Mouse (Mus musculus) liver, embryonic 13.5 days (tissue): ENCODE results near the gene Atp13a3. TPM values are rescaled to one million over a fixed set of nuclear protein-coding genes. Genes with fewer than 3 reads are reported as not detected.

Source experiments
- ATAC-seq: fragments of 200-750 bp; cut with Nextera tagmentation; 2 replicates; pipeline ENCODE4 v1.8.0; 2017; ENCODE audit warnings: low read depth, mild to moderate bottlenecking, moderate number of reproducible peaks, moderate library complexity
- DNase-seq: peaks from one replicate; pipeline ENCODE4 v3.0.0; 2022
- H3K27ac ChIP-seq: fragments of 300-500 bp; sonication (generic); 2 replicates; pipeline ENCODE4 v1.5.1; 2015; ENCODE audit warnings: moderate library complexity, mild to moderate bottlenecking, inconsistent platforms
- H3K27me3 ChIP-seq: fragments of 300-500 bp; sonication (generic); 2 replicates; pipeline ENCODE4 v1.6.1; 2015; ENCODE audit warnings: mild to moderate bottlenecking, inconsistent platforms
- H3K36me3 ChIP-seq: fragments of 300-500 bp; sonication (generic); 2 replicates; pipeline ENCODE4 v1.6.1; 2015; ENCODE audit warnings: mild to moderate bottlenecking, inconsistent platforms
- H3K4me1 ChIP-seq: fragments of 300-500 bp; sonication (generic); replicated peaks from 2 replicates; pipeline ENCODE4 v1.6.1; 2015; ENCODE audit warnings: inconsistent platforms
- H3K4me2 ChIP-seq: fragments of 300-500 bp; sonication (generic); 2 replicates; pipeline ENCODE4 v1.6.1; 2015; ENCODE audit warnings: inconsistent platforms, mild to moderate bottlenecking, moderate library complexity
- H3K4me3 ChIP-seq: fragments of 300-500 bp; sonication (generic); replicated peaks from 2 replicates; pipeline ENCODE4 v1.5.1; 2015; ENCODE audit warnings: mild to moderate bottlenecking, inconsistent platforms
- H3K9ac ChIP-seq: fragments of 300-500 bp; sonication (generic); 2 replicates; pipeline ENCODE4 v1.6.1; 2015; ENCODE audit warnings: mild to moderate bottlenecking, inconsistent platforms
- H3K9me3 ChIP-seq: fragments of 300-500 bp; sonication (generic); replicated peaks from 2 replicates; pipeline ENCODE4 v1.6.1; 2016; ENCODE audit warnings: inconsistent platforms
- whole genome bisulfite sequencing: fragments of 180-500 bp; shearing (Covaris S2); methylation state at CpG from one replicate; pipeline ENCODE4 v1.1.7; 2015; ENCODE audit not compliant: insufficient replicate concordance; 5-methylcytosine and 5-hydroxymethylcytosine counted together
- polyA plus RNA-seq: library from polyadenylated mRNA; unstranded; fragments of >200 nt; fragmentation: Nextera tagmentation; extraction: Ambion mirVana; gene quantifications from 2 replicates; pipeline ENCODE4 v1.2.1, GENCODE M21; 2015

The Atp13a3 gene
- polyA plus RNA-seq, 1 experiment from 2014 or later, result 7.6 TPM

DNA sequence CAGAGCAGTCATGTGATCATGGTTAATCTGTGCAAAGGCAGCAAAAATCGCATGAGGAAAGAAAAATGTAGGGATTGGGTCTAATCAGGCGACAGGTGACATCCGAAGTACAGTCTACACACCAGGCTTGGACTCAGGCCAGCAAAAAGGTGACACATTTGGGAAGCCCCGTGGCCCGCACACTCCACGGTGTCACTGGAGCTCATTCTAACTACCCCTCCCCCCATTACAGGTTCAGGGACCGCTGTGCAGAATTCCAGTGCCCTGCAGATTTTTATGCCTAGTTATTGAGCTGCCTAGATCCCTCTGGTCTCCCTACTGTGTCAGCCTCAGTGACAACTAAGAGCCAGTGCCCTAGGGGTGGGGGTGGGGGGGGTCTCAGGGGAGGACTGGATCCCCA, 108.3 kb downstream of the Atp13a3 start:
- H3K9me3 ChIP-seq, result no peaks in the 10 kb centered on the region
- no peak for ATAC-seq
- no peak overlapping the region for H3K27ac ChIP-seq
- peaks cover 13% of the 10 kb centered on the region; the same call in 1 of the 2 replicates for H3K27me3 ChIP-seq
- DNase-seq, result no peak
- H3K4me3 ChIP-seq, result no peak overlapping the region
- no peaks in the 10 kb centered on the region for H3K4me1 ChIP-seq
- H3K36me3 ChIP-seq, result no peaks in the 10 kb centered on the region
- 73% methylated on average over 7 of the region's 7 CpGs for WGBS
- H3K4me2 ChIP-seq, result no peak overlapping the region
- no peak overlapping the region for H3K9ac ChIP-seq

GRCm38 (mm10) chr16:30296601-30297275, 109.0 kb downstream of the Atp13a3 start:
- no peak overlapping the region for H3K27ac ChIP-seq
- no peaks in the 10 kb centered on the region for H3K9me3 ChIP-seq
- DNase-seq (no peak), ATAC-seq (no peak)
- H3K4me2 ChIP-seq, result no peak overlapping the region
- peaks cover 12% of the 10 kb centered on the region; the same call in 1 of the 2 replicates for H3K27me3 ChIP-seq
- no peaks in the 10 kb centered on the region for H3K4me1 ChIP-seq
- 67% methylated on average over 11 of the region's 11 CpGs for WGBS
- no peaks in the 10 kb centered on the region for H3K36me3 ChIP-seq
- H3K9ac ChIP-seq, result no peak overlapping the region
- no peak overlapping the region for H3K4me3 ChIP-seq

DNA sequence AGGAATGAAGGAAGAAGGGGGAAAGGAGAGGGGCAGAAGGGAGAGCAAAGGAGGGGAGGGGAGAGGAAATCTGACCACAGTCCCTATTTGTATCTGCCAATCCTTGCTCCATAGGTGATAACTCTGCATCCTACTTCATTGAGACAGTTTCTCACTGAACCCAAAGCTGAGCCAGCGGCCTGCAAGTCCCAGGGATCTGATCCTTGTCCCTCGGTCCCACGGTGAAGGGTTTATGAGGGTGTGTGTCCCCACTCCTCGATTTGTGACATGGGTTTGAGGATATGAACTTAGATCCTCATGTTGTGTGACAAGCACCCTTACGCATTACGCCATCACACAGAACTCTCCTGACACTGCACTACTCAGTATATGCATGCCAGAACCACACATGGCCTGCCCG, 110.7 kb downstream of the Atp13a3 start:
- Histone ChIP-seq H3K9me3 (no peaks in the 10 kb centered on the region), H3K4me1 (no peaks in the 10 kb centered on the region), H3K36me3 (no peaks in the 10 kb centered on the region), H3K4me3 (no peak overlapping the region), H3K9ac (no peak overlapping the region), H3K27me3 (no peaks in the 10 kb centered on the region), H3K4me2 (no peak overlapping the region), H3K27ac (no peak overlapping the region)
- ATAC-seq (no peak), DNase-seq (no peak)
- WGBS, result 65% methylated on average over 7 of the region's 7 CpGs

GRCm38 (mm10) chr16:30290436-30290835, 115.3 kb downstream of the Atp13a3 start:
- no peaks in the 10 kb centered on the region for H3K4me1 ChIP-seq
- DNase-seq, result no peak
- 54% methylated on average over 6 of the region's 6 CpGs for WGBS

DNA sequence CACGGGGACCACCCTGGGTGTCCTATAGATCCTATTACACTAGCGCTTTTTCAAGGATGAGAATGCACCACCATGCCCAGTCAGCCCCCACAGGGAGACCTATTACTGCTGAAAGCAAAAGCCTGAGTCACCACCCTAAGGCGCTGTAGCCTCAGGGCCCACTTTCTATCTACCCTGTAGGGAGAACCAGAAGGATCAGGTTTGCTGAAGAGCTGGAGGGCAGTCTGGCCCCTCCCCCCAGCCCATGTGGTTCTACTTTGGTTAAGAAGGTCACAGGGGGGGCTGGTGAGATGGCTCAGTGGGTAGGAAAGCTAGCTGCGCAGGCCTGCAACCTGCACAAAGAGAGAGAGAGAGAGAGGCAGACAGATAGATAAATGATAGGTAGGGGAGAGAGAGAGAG, 120.1 kb downstream of the Atp13a3 start:
- ATAC-seq, result no peak
- Histone ChIP-seq H3K27me3 (peaks cover 60% of the 10 kb centered on the region), H3K9me3 (no peaks in the 10 kb centered on the region), H3K9ac (no peak overlapping the region), H3K4me2 (no peak overlapping the region), H3K27ac (no peak overlapping the region), H3K36me3 (no peaks in the 10 kb centered on the region), H3K4me1 (peaks cover 7% of the 10 kb centered on the region), H3K4me3 (no peak overlapping the region)
- no peak for DNase-seq
- WGBS, result 63% methylated on average over 4 of the region's 4 CpGs

More at GRCm38 (mm10) chr16:30290436-30290835, 115.3 kb downstream of the Atp13a3 start:
- no peaks in the 10 kb centered on the region for H3K36me3 ChIP-seq
- H3K27me3 ChIP-seq, result peaks cover 15% of the 10 kb centered on the region; the same call in 1 of the 2 replicates
- H3K27ac ChIP-seq, result no peak overlapping the region
- no peak overlapping the region for H3K4me3 ChIP-seq
- H3K9me3 ChIP-seq, result no peaks in the 10 kb centered on the region
- no peak overlapping the region for H3K9ac ChIP-seq
- no peak for ATAC-seq
- no peak overlapping the region for H3K4me2 ChIP-seq

GRCm38 (mm10) chr16:30283743-30284337, 121.9 kb downstream of the Atp13a3 start:
- DNase-seq (no peak), ATAC-seq (no peak)
- H3K4me3 ChIP-seq, result no peak overlapping the region
- H3K4me2 ChIP-seq, result peak overlapping the region; percentile 12; the same call in 1 of the 2 replicates
- no peaks in the 10 kb centered on the region for H3K36me3 ChIP-seq
- H3K27me3 ChIP-seq, result peaks cover 60% of the 10 kb centered on the region
- no peak overlapping the region for H3K9ac ChIP-seq
- peaks cover 7% of the 10 kb centered on the region for H3K4me1 ChIP-seq
- no peaks in the 10 kb centered on the region for H3K9me3 ChIP-seq
- no peak overlapping the region for H3K27ac ChIP-seq
- WGBS, result 2% methylated on average over 15 of the region's 15 CpGs

- ATAC-seq (no peak), DNase-seq (no peak)
- peaks cover 7% of the 10 kb centered on the region for H3K4me1 ChIP-seq
- 9% methylated on average over 34 of the region's 34 CpGs for WGBS
- H3K4me3 ChIP-seq, result no peak within 1 kb of the TSS; the same call in 1 of the 2 replicates
- no peak within 1 kb of the TSS for H3K9ac ChIP-seq
- no peaks in the 10 kb centered on the region for H3K36me3 ChIP-seq
- peaks cover 60% of the 10 kb centered on the region for H3K27me3 ChIP-seq
- no peaks in the 10 kb centered on the region for H3K9me3 ChIP-seq
- no peak within 1 kb of the TSS for H3K27ac ChIP-seq
- H3K4me2 ChIP-seq, result peak within 1 kb of the TSS; percentile 52
Observed at GRCm38 (mm10) chr16:30282844-30283495, 122.8 kb downstream of the Atp13a3 start, which contains the start of gene Lrrc15. Gene Lrrc15, minus strand, starts transcription at chr16:30283256.

GRCm38 (mm10) chr16:30280676-30281297, 125.0 kb downstream of the Atp13a3 start:
- WGBS, result 18% methylated on average over 4 of the region's 4 CpGs
- DNase-seq, result no peak
- no peak overlapping the region for H3K9ac ChIP-seq
- H3K4me2 ChIP-seq, result no peak overlapping the region
- no peak overlapping the region for H3K4me3 ChIP-seq
- ATAC-seq, result no peak
- H3K36me3 ChIP-seq, result no peaks in the 10 kb centered on the region
- peaks cover 7% of the 10 kb centered on the region for H3K4me1 ChIP-seq
- no peaks in the 10 kb centered on the region for H3K9me3 ChIP-seq
- peaks cover 49% of the 10 kb centered on the region for H3K27me3 ChIP-seq
- H3K27ac ChIP-seq, result no peak overlapping the region

DNA sequence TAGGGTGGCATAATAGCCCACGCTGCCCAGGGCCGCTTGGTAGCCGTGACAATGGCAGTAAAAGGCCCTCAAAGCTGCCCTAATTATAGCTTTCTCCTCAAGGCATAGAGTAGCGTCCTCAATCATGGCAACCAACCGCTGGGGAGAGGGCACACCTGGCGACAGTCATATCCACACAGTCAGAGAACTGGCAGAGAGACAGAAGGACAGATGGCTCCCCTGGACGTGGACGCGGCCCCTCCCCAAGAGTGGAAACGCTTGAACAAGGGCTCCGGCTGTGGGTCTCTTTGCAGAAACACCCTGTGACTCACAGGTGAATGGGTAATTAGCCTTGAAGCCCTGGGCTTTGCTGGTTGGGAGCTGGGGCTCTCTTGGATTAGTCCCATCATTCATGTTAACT, 127.4 kb downstream of the Atp13a3 start:
- DNase-seq (no peak), ATAC-seq (no peak)
- no peak overlapping the region for H3K27ac ChIP-seq
- no peaks in the 10 kb centered on the region for H3K36me3 ChIP-seq
- H3K27me3 ChIP-seq, result peaks cover 25% of the 10 kb centered on the region
- H3K9me3 ChIP-seq, result no peaks in the 10 kb centered on the region
- WGBS, result 74% methylated on average over 11 of the region's 11 CpGs
- no peak overlapping the region for H3K4me2 ChIP-seq
- peaks cover 7% of the 10 kb centered on the region for H3K4me1 ChIP-seq
- no peak overlapping the region for H3K4me3 ChIP-seq
- no peak overlapping the region for H3K9ac ChIP-seq

DNA sequence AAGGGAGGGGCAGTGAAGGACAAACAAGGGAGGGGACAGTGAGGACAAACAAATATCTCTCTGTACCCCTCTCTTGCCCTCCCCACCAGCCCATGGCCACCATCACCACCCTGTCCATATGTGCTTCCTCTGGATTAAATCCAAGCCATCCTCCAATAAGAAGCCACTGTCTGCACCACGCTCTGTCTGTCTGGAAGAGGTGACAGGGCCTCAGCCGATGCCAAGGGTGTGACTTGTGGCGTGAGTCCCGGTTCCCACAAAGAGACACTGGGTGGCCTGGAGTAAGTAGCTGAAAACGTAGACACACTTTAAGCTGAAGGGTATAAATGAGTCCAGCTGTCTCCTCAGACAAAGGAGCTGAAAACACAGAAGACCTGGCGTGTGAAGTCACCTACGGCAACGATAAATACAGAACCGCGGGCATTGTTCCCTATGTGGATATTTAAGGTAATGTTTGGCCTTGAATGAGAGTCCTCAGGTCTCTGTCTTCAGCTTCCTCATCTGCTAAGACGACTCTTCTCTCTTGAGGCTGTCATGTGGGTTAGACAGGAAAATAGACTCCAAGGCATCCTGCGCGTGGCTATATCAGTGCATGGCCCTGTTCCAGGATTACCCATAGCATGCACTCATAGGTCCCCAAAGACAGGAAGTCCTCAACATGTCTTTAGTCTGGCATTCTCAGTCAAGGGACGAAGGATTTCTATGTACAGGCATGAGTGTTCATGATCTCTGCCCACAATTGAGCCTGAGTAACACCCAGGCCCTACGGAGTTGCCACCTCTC, 130.0 kb downstream of the Atp13a3 start:
- Histone ChIP-seq H3K27me3 (no peaks in the 10 kb centered on the region; the same call in 1 of the 2 replicates), H3K4me3 (no peak overlapping the region), H3K4me2 (no peak overlapping the region), H3K9me3 (no peaks in the 10 kb centered on the region), H3K4me1 (no peaks in the 10 kb centered on the region), H3K27ac (no peak overlapping the region), H3K36me3 (no peaks in the 10 kb centered on the region), H3K9ac (no peak overlapping the region)
- WGBS, result 62% methylated on average over 15 of the region's 15 CpGs
- ATAC-seq, result no peak
- no peak for DNase-seq

GRCm38 (mm10) chr16:30273065-30273464, 132.7 kb downstream of the Atp13a3 start:
- H3K4me2 ChIP-seq, result no peak overlapping the region
- no peaks in the 10 kb centered on the region for H3K9me3 ChIP-seq
- WGBS, result 75% methylated on average over 8 of the region's 8 CpGs
- H3K36me3 ChIP-seq, result no peaks in the 10 kb centered on the region
- no peak for ATAC-seq
- H3K27me3 ChIP-seq, result no peaks in the 10 kb centered on the region; the same call in 1 of the 2 replicates
- H3K9ac ChIP-seq, result no peak overlapping the region
- no peaks in the 10 kb centered on the region for H3K4me1 ChIP-seq
- no peak overlapping the region for H3K27ac ChIP-seq
- no peak overlapping the region for H3K4me3 ChIP-seq
- no peak for DNase-seq
